ENCODE assay signal across 11 mouse cellular contexts in the genomic region with DNA sequence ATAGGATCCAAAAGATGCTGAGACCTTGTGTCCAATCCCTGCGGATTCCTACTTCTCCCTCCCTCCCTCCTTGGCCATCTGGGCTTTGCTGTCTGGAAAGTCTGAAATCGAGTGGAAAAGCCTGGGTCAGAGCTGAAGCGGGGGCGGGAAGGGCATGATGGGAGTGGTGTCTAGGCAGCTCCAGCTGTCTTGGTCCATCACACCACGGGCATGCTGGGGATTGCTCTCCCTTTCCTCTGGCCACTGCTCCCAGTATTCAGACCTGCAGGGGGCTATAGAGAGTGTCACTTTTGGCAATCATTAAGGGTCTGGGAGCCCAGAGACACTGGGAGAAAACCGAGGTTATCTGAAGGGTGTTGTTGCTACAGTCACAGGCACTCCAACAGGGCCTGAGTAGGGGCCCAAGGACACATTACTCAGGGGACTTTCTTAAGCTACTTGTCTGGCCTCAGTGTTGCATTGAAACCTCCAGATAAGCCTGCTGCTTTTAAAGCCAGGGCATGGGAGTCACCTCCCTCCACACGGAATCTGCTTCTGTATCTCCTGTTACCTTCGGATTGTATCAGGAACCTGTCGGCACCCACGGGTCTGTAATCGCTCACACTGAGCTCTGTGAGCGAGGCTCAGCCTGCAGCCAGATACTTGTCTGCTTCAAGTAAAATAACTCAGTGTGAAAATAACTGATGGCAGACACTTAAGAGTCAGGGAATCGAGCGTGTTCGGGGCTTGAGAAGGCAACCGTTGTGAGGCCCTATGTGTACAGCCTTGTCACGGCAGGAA. TPM values are rescaled to one million over a fixed set of nuclear protein-coding genes. Genes with fewer than 3 reads are reported as not detected.
DNase-seq lines count a peak whose midpoint lies in the region; ATAC-seq lines count a peak whose summit lies in the region.
"Had no signal": no experiment of that assay in that cellular context is flagged by ENCODE, and none has a peak within 500 bp of the region (broad histone marks: within the 10 kb centered on the region; RNA-seq: fewer than 3 reads in every experiment).

No protein-coding gene starts in this region.

- H3K27ac ChIP-seq in kidney, embryonic 15.5 days, result no peak overlapping the region
- peak overlapping the region; percentile 19 to 53 for H3K27ac ChIP-seq in heart, embryonic 14.5 days (replicated peaks in 1 of 2; ENCODE audit: control insufficient read depth in 1 of 2, insufficient read depth in 1 of 2, low read depth in 2 of 2, low read length in 2 of 2)
- H3K27ac ChIP-seq: lung, embryonic 15.5 days had no signal

- H3K9me3 ChIP-seq in kidney, embryonic 15.5 days (replicated peaks), result no peaks in the 10 kb centered on the region
- no peaks in the 10 kb centered on the region for H3K9me3 ChIP-seq in heart, embryonic 14.5 days (ENCODE audit: control insufficient read depth, low read length)
- H3K9me3 ChIP-seq: lung, embryonic 15.5 days had no signal

- H3K4me3 ChIP-seq in kidney, embryonic 15.5 days (replicated peaks), result no peak overlapping the region
- H3K4me3 ChIP-seq in heart, embryonic 14.5 days (ENCODE audit: control insufficient read depth in 1 of 2, insufficient read depth in 1 of 2, low read depth in 1 of 2, low read length in 2 of 2), result no peak overlapping the region
- H3K4me3 ChIP-seq: lung, embryonic 15.5 days had no signal

- no peak overlapping the region for H3K4me2 ChIP-seq in kidney, embryonic 15.5 days
- H3K4me2 ChIP-seq in heart, embryonic 14.5 days (ENCODE audit: low read length), result peak overlapping the region; percentile 40
- H3K4me2 ChIP-seq: lung, embryonic 15.5 days had no signal

- H3K9ac ChIP-seq in kidney, embryonic 15.5 days, result no peak overlapping the region
- H3K9ac ChIP-seq in heart, embryonic 14.5 days (ENCODE audit: low read length), result no peak overlapping the region
- H3K9ac ChIP-seq: lung, embryonic 15.5 days had no signal

- no peaks in the 10 kb centered on the region for H3K27me3 ChIP-seq in kidney, embryonic 15.5 days
- H3K27me3 ChIP-seq in heart, embryonic 14.5 days (ENCODE audit: control insufficient read depth, insufficient read depth, low read length), result peaks cover 4% of the 10 kb centered on the region
- H3K27me3 ChIP-seq: lung, embryonic 15.5 days had no signal

- peaks cover 4% of the 10 kb centered on the region; the same call in 1 of the 2 replicates for H3K36me3 ChIP-seq in kidney, embryonic 15.5 days
- peaks cover 12% of the 10 kb centered on the region for H3K36me3 ChIP-seq in heart, embryonic 14.5 days (ENCODE audit: control insufficient read depth, insufficient read depth, low read length)
- H3K36me3 ChIP-seq: lung, embryonic 15.5 days had no signal

- DNase-seq in gastrocnemius, postnatal 10 days, result peak; percentile 38
- DNase-seq in gastrocnemius, adult 8-10 months (ENCODE audit: low spot score in 2 of 2), result no peak
- peak; percentile 43 to 58 for DNase-seq in kidney, postnatal 4 days
- peak; percentile 9 for DNase-seq in R1 (ENCODE audit: low read depth, low spot score)
- DNase-seq in right cerebral cortex, postnatal 25 days, result no peak
- DNase-seq: adrenal gland, postnatal 36 days; kidney, postnatal 25 days had no signal

- H3K4me1 ChIP-seq in kidney, embryonic 15.5 days, result peaks cover 20% of the 10 kb centered on the region
- H3K4me1 ChIP-seq in heart, embryonic 14.5 days (ENCODE audit: control insufficient read depth in 2 of 2, insufficient read depth in 2 of 2, low read length in 2 of 2), result peaks cover 19 to 24% of the 10 kb centered on the region in 2 experiments
- H3K4me1 ChIP-seq: lung, embryonic 15.5 days had no signal

- ATAC-seq in kidney, embryonic 15.5 days (replicated peaks; ENCODE audit: low FRiP score), result no peak
- peak; percentile 63 for ATAC-seq in heart, embryonic 14.5 days (ENCODE audit: insufficient number of reproducible peaks, insufficient read depth, low FRiP score, low read depth)
- no peak for ATAC-seq in inflammation-experienced regulatory T-cells, adult 6 months

- 59% methylated on average over 17 of the region's 17 CpGs for WGBS in kidney, embryonic 15.5 days
- WGBS in heart, embryonic 14.5 days, result 10% methylated on average over 17 of the region's 17 CpGs

RNA-seq across cellular contexts. Expression of a gene that starts 29.0 kb away (rescaled TPM):
- 1 to 10 TPM; 6.9 to 8.2 TPM for total RNA-seq in gastrocnemius, postnatal 10 days (2021)
- total RNA-seq in gastrocnemius, adult 8-10 months (2022), result under 1 TPM; 0.13 to 0.43 (median 0.25) TPM
- polyA plus RNA-seq in kidney, embryonic 15.5 days (2015; fragmentation: Nextera tagmentation; extraction: Ambion mirVana), result 7.0 and 14.8 TPM in 2 replicates
- 0.75 and 1.2 TPM in 2 replicates for polyA plus RNA-seq in heart, embryonic 14.5 days (2014; fragmentation: Nextera tagmentation; extraction: Ambion mirVana)
- not detected for polyA plus RNA-seq in inflammation-experienced regulatory T-cells, adult 6 months (2017; shearing (Covaris generic))
- total RNA-seq: adrenal gland, postnatal 36 days had no signal

Comparison
In these comparisons a context has a peak if more than half of its experiments do, and no peak if none do; other contexts are left out.
1. DNase-seq: peak in gastrocnemius, postnatal 10 days (single experiment), kidney, postnatal 4 days (2 of 2) and R1 (single experiment); none in gastrocnemius, adult 8-10 months (0 of 2) and right cerebral cortex, postnatal 25 days (single experiment).